Mouse (Mus musculus) cerebellum, adult 2 months (tissue): ENCODE measurements at regions not wholly inside any gene's neighbourhood (a gene's known extent, or its start where the extent isn't known, plus 50 kb on each side); places are given as distances from the start of the nearest gene placed in this dataset.

Experiments used
- DNase-seq, 2 experiments: peaks; one replicate each; pipeline ENCODE4 v3.0.0; 2021
- H3K27ac ChIP-seq: fragments of 200-500 bp; 2 replicates; pipeline ENCODE4 v1.5.1; 2012; ENCODE audit warnings: low read length, control low read depth, inconsistent platforms; ENCODE audit not compliant: insufficient read depth
- H3K27me3 ChIP-seq: fragments of 200-500 bp; 2 replicates; pipeline ENCODE4 v1.6.1; 2012; ENCODE audit warnings: inconsistent platforms, mild to moderate bottlenecking, low read length, moderate library complexity; ENCODE audit not compliant: control insufficient read depth, insufficient read depth
- H3K4me1 ChIP-seq: fragments of 200-500 bp; 2 replicates; pipeline ENCODE4 v1.6.1; 2011; ENCODE audit warnings: low read length; ENCODE audit not compliant: control insufficient read depth, insufficient read depth
- H3K4me3 ChIP-seq: fragments of 200-500 bp; replicated peaks from 2 replicates; pipeline ENCODE3; 2011; ENCODE audit warnings: mild to moderate bottlenecking, low read depth, low read length, control low read depth; ENCODE audit not compliant: insufficient read depth
- CTCF ChIP-seq: fragments of 200-500 bp; IDR thresholded peaks from 2 replicates; pipeline ENCODE4 v1.5.1; 2011; ENCODE audit warnings: low read depth, mild to moderate bottlenecking, control low read depth, low read length, moderate library complexity, borderline replicate concordance; ENCODE audit not compliant: insufficient read depth
- POLR2A ChIP-seq: fragments of 200-500 bp; IDR thresholded peaks from 2 replicates; pipeline ENCODE4 v1.6.1; 2011; ENCODE audit warnings: low read length, control low read depth, borderline replicate concordance; ENCODE audit not compliant: insufficient read depth
- WGBS: fragments of 180-500 bp; shearing (Covaris S2); methylation state at CpG from one replicate; pipeline ENCODE4 v1.1.7; 2018; 5-methylcytosine and 5-hydroxymethylcytosine counted together

DNA sequence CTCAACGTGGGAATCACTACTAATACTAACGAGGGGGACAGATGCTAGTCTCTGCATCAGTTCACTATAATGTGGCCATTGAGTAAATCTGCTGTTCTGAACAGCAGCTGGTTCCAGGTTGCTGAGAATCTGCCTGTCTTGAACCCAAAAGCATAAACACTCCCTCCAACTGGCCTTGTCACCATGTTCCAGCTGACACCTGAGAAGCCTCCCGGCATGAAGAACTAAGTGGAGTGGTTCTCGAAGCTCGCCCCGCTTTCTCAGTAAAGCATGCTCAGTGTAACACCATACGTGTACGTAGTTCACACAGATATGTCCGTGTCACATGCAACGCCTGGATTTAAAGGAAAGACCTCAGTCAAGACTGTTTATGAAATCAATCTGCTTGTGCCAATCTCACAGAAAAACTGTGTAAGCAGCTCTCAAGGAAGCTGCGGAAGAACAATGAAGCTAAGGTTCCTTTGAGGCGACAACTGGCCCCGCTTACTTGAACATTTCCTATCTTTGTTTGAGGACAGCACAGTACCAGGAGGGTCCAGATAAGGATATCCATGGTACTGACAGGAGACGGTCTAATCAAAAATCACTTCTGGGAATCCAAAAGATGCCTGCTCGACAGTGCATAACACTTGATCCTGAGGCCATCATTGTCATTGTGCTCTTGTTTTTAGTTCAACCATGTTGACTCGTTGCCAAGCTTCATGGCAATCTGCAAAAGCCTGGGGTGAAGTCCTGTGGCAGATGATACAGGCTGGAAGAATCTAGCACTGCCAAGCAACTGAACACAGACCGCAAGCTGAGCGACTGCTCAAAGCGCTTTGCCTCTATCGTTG is 82.8 kb upstream of the Myo10 start:
- WGBS: 69% methylated on average over 20 of the region's 20 CpGs
- no peak for TF ChIP-seq POLR2A
- TF ChIP-seq CTCF: no peak

DNA sequence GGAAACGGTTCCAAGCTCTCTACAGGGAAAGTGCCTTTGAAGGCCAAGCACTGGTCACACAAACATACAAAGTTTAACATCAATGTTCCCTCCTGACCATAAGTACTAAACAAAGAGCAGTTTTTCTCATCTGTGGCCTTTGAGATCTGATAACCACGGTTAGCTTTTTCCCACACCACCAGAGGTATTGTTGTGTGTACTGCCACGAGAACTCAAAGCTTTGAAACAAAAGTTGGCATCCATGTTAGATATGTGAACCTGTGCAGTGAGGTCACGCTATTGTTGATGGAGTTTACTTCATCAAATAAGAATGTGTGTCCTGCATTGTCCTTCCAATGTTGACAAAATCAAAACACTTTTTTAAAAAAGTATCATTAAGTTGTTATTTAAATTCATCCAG is 79.9 kb upstream of the Myo10 start:
- Histone ChIP-seq H3K4me3 (no peak overlapping the region), H3K4me1 (no peaks in the 10 kb centered on the region), H3K27me3 (no peaks in the 10 kb centered on the region), H3K27ac (no peak overlapping the region)
- no peak for DNase-seq
- TF ChIP-seq CTCF (no peak), POLR2A (no peak)
- WGBS: 91% methylated on average over 4 of the region's 4 CpGs

More for the DNA sequence above, 82.8 kb upstream of the Myo10 start:
- peak; percentile 20 to 42 for DNase-seq
- no peak overlapping the region for H3K27ac ChIP-seq
- H3K27me3 ChIP-seq: no peaks in the 10 kb centered on the region
- H3K4me3 ChIP-seq: no peak overlapping the region
- no peaks in the 10 kb centered on the region for H3K4me1 ChIP-seq

DNA sequence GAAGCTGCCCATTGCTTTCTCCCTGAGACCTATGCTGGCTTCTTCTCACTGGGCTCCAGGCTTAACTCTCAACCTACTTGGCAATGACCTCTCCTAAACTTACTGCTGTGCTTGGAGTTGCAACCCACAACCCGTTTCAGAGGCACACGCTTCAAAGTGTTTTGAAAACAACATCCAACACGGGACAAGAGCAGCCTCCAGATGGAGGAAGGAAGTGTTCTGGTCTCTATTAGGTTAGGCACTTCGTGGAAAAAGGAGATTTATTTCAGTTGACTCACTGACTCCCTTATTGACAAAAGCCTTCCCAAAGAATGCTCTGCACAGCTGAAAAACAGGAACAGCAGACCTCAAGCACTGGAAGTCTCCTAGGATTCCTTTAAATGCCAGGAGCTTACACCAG is 76.1 kb upstream of the Myo10 start:
- no peak for TF ChIP-seq POLR2A
- no peak for TF ChIP-seq CTCF
- Histone ChIP-seq H3K4me1 (no peaks in the 10 kb centered on the region), H3K27ac (no peak overlapping the region), H3K27me3 (no peaks in the 10 kb centered on the region), H3K4me3 (no peak overlapping the region)
- WGBS: 55% methylated on average over 4 of the region's 4 CpGs
- DNase-seq: no peak

DNA sequence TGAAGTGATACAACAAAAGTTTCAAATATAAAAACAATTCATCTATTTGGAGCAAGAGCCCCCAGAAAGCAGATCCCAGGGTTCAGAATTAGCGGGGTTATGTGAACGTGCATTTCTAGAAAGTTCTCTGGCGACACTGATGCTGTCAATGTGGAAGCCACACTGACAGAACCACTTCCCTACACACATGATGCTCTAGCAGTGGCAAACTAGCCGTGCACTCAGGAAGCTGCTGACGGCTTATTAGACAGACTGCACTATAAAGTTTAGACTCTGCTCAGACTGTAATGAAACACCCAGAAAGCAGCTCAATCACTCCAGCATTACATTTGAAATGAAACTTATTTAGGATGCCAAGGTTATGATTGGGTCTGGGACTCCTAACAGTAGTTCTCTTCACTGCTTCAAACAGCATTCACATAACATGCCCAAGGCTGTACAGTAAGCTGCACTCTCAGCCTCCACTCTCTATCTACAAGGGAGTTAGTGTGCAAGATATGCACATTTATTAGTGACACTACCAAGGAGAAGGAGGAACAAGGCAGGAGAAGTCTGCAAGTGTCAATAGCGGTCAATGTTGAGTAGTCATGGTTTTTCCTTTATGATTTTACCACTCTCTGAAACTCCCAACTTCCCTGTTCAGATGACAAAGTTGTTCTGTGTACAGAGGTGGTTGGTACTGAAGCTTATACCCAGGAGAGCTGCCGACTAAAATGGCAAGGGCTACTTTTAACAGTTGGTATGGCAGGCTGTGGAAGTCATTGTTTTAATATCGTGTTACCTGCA is 71.9 kb upstream of the Myo10 start:
- Histone ChIP-seq H3K27ac (no peak overlapping the region), H3K4me1 (no peaks in the 10 kb centered on the region), H3K27me3 (no peaks in the 10 kb centered on the region), H3K4me3 (no peak overlapping the region)
- TF ChIP-seq POLR2A (no peak), CTCF (no peak)
- 88% methylated on average over 8 of the region's 8 CpGs for WGBS
- DNase-seq: no peak

DNA sequence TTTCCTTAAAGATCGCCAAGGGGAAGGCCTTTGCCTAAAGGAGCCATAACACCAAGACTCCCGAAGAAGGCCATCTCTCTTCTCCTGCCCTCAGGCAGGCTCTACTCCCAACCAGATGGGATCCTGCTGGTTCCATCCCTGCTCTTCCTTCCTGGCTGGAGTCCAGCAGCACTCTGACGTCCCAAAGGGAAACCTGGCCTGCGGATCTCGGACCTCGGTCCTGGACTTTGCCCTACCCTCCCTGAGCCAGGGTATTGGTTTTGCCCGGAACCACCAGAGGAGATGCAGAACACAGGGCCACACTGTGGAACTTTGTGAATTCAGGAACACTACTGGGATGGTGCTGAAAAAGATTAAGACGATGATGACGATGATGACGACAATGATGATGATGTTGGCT is 67.4 kb upstream of the Myo10 start:
- 71% methylated on average over 10 of the region's 10 CpGs for WGBS
- TF ChIP-seq POLR2A (no peak), CTCF (no peak)
- Histone ChIP-seq H3K27me3 (no peaks in the 10 kb centered on the region), H3K4me3 (no peak overlapping the region), H3K4me1 (no peaks in the 10 kb centered on the region), H3K27ac (no peak overlapping the region)
- DNase-seq: no peak

DNA sequence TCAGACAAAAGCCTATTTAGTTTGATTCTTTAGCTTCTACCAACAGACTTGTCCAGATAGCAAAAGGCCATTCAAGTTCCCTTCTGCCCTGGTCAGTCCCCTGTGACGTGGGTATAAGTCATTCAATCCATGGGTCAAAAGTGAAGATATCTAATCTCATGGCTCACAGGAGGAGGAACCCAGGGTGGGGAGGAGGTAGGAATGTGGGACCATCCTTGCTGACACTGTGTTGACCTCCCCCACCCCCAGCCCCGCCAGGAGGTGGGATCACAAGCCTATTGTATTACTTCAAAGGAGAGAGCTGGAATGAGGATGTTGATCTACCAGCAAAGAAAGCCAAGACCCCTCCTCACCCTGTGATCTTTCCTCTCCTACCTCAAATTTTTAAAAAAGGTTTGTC is 66.5 kb upstream of the Myo10 start:
- no peaks in the 10 kb centered on the region for H3K27me3 ChIP-seq
- 67% methylated on average over 2 of the region's 2 CpGs for WGBS
- no peaks in the 10 kb centered on the region for H3K4me1 ChIP-seq
- TF ChIP-seq CTCF: no peak
- TF ChIP-seq POLR2A: no peak
- H3K4me3 ChIP-seq: no peak overlapping the region
- DNase-seq: no peak
- H3K27ac ChIP-seq: no peak overlapping the region

DNA sequence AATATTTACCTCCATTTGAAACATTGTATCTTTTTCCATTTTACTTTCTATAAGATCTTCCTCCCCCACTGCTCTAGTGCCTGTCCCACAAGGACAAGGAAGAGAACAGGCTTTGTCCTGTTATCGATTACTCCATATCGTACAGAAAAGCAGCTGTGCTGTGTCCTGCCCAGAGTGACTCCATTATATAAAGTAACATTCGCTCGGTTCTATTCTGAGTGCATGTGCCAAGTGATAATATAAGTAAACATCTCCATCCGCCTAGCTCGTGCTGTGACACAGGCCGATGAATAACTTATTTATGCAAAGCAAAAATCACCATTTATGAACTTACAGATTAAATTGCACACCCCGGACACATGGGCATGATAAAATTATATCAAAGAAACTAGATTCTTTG is 64.8 kb upstream of the Myo10 start:
- H3K27ac ChIP-seq: no peak overlapping the region
- no peak for DNase-seq
- no peaks in the 10 kb centered on the region for H3K27me3 ChIP-seq
- TF ChIP-seq CTCF (no peak), POLR2A (no peak)
- no peaks in the 10 kb centered on the region for H3K4me1 ChIP-seq
- H3K4me3 ChIP-seq: no peak overlapping the region
- WGBS: 89% methylated on average over 8 of the region's 8 CpGs

DNA sequence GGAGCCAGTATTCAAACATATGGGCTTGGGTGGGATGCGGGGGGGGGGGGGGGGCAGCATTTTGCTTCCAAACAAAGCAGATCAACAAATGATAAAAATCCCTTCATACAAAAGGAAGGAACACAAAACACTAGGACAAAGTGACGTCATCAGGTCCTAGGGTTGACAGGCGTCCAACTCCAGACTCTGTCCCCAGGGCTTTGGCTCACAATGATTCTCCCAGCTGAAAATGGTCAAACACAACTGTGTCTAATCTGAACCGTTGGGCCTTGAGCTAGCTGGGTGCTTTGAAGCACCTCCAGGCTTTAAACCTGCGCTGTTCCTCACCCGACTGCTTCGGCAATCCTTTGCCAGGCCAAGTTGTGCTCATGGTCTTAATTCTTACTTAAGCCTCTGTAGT is 64.1 kb upstream of the Myo10 start:
- Histone ChIP-seq H3K4me3 (no peak overlapping the region), H3K4me1 (no peaks in the 10 kb centered on the region), H3K27me3 (no peaks in the 10 kb centered on the region), H3K27ac (no peak overlapping the region)
- WGBS: 74% methylated on average over 7 of the region's 7 CpGs
- DNase-seq: no peak
- TF ChIP-seq CTCF (no peak), POLR2A (no peak)
